Mouse (Mus musculus) hindbrain, embryonic 14.5 days (tissue): Measurements from ENCODE around the gene Lcn12. TPM values are rescaled to one million over a fixed set of nuclear protein-coding genes. Genes with fewer than 3 reads are reported as not detected.

Experiments used
- ATAC-seq: fragments of 200-750 bp; cut with Nextera tagmentation; 2 replicates; pipeline ENCODE4 v1.8.0; 2017; ENCODE audit warnings: moderate number of reproducible peaks, mild to moderate bottlenecking, moderate TSS enrichment, moderate library complexity; ENCODE audit not compliant: low FRiP score
- DNase-seq: peaks from one replicate; pipeline ENCODE4 v3.0.0-alpha.2; 2015; ENCODE audit warnings: low spot score
- H3K27ac ChIP-seq: fragments of 300-500 bp; sonication (generic); 2 replicates; pipeline ENCODE4 v1.5.1; 2014; ENCODE audit warnings: mild to moderate bottlenecking, moderate library complexity
- H3K27me3 ChIP-seq: fragments of 300-500 bp; sonication (generic); 2 replicates; pipeline ENCODE4 v1.6.1; 2014; ENCODE audit warnings: mild to moderate bottlenecking, low read length, mixed read lengths; ENCODE audit not compliant: control insufficient read depth, insufficient read depth
- H3K36me3 ChIP-seq: fragments of 300-500 bp; sonication (generic); replicated peaks from 2 replicates; pipeline ENCODE4 v1.6.1; 2014; ENCODE audit not compliant: control insufficient read depth, insufficient read depth
- H3K4me1 ChIP-seq: fragments of 300-500 bp; sonication (generic); replicated peaks from 2 replicates; pipeline ENCODE4 v1.6.1; 2014; ENCODE audit warnings: antibody characterized with exemption, low read length, mixed read lengths; ENCODE audit not compliant: control insufficient read depth, insufficient read depth
- H3K4me2 ChIP-seq: fragments of 300-500 bp; sonication (generic); replicated peaks from 2 replicates; pipeline ENCODE4 v1.6.1; 2014; ENCODE audit warnings: mild to moderate bottlenecking, moderate library complexity
- H3K4me3 ChIP-seq: fragments of 300-500 bp; sonication (generic); replicated peaks from 2 replicates; pipeline ENCODE4 v1.5.1; 2014; ENCODE audit warnings: mild to moderate bottlenecking, low read length
- H3K9ac ChIP-seq: fragments of 300-500 bp; sonication (generic); 2 replicates; pipeline ENCODE4 v1.6.1; 2014
- H3K9me3 ChIP-seq: fragments of 300-500 bp; sonication (generic); 2 replicates; pipeline ENCODE4 v1.6.1; 2016; ENCODE audit warnings: low read length; ENCODE audit not compliant: control insufficient read depth
- WGBS: fragments of 180-500 bp; shearing (Covaris S2); extraction: QIAGEN DNeasy Blood & Tissue Kit; methylation state at CpG from one replicate; pipeline ENCODE4 v1.1.7; 2014; 5-methylcytosine and 5-hydroxymethylcytosine counted together
- microRNA-seq: library from miRNA; unstranded; fragments of <30 nt; microRNA quantifications from one replicate; pipeline ENCODE4, GENCODE M21; 2016
- polyA plus RNA-seq: library from polyadenylated mRNA; unstranded; fragments of >200 nt; fragmentation: Nextera tagmentation; extraction: Ambion mirVana; gene quantifications from 2 replicates; pipeline ENCODE4 v1.2.1, GENCODE M21; 2014

The Lcn12 gene
- polyA plus RNA-seq, 1 experiment from 2014 or later, result not detected

DNA sequence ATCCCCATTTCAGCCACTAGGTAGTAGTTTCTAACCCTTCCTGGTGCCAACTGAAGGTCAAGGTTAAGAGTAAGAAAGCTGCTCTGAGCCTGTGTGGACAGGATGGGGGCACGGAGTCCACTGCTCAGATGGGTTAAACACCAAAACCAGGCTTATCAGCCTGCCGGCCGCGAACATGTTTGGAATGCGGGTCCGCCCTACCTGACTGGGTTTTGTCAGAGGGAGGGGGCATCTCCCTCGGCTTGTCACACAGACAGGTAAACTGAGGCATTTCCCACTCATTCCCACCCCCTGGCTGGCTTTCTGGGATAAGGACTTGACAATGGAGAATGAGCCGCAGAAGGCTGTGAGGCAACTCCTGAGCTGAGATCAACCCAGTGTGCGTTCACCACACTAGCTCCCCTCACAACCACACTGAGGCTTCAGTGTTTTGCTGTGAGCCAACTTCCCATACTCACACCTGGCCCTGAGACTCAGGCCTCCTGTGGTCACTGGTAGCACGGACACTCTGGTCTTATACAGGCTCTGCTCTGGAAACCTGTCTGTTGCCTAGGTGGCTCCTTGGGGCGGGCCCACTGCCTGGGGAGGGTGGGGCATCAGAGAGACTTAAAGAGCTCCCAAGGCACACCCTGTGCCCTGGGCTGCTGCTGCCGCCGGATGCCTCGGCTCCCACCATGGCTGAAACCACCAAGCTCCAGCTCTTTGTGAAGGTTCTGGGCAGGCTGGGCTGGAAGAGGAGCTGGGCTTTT lies 37.3 kb downstream of the Lcn12 start, which contains the start of gene Clic3:
Gene Clic3 (plus strand): TSS at position 634 of the 749 bp plus-strand sequence.
- DNase-seq (no peak), ATAC-seq (no peak)
- Histone ChIP-seq H3K27me3 (no peaks in the 10 kb centered on the region), H3K27ac (no peak within 1 kb of the TSS), H3K4me1 (peaks cover 16% of the 10 kb centered on the region), H3K9me3 (no peaks in the 10 kb centered on the region), H3K4me3 (no peak within 1 kb of the TSS), H3K4me2 (no peak within 1 kb of the TSS), H3K36me3 (peaks cover 17% of the 10 kb centered on the region), H3K9ac (no peak within 1 kb of the TSS)
- WGBS, result 74% methylated on average over 14 of the region's 14 CpGs

DNA sequence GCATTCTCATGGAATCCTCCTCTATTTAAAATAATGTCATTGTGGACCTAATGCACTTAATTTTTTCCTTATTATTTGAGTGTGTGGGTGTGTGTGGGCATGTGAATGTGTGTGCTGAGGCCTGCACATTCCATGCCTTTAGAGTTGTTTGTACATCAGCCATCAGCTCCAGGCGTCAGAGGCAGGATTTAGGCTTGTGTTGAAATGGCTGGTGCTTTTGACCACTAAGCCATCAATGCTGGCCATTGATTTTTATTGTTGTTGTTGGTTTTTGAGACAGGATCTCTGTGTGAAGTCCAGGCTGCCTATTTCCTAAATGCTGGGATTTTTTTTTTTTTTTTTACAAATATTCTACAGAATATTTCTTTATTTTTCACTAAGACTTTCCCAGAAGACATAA lies 40.8 kb downstream of the Lcn12 start:
- Histone ChIP-seq H3K4me3 (no peak overlapping the region), H3K9ac (no peak overlapping the region), H3K9me3 (no peaks in the 10 kb centered on the region), H3K27ac (no peak overlapping the region), H3K4me2 (no peak overlapping the region), H3K36me3 (peaks cover 24% of the 10 kb centered on the region), H3K27me3 (no peaks in the 10 kb centered on the region), H3K4me1 (no peaks in the 10 kb centered on the region)
- no peak for ATAC-seq
- 55% methylated on average over 1 of the region's 1 CpGs for WGBS
- DNase-seq, result no peak

DNA sequence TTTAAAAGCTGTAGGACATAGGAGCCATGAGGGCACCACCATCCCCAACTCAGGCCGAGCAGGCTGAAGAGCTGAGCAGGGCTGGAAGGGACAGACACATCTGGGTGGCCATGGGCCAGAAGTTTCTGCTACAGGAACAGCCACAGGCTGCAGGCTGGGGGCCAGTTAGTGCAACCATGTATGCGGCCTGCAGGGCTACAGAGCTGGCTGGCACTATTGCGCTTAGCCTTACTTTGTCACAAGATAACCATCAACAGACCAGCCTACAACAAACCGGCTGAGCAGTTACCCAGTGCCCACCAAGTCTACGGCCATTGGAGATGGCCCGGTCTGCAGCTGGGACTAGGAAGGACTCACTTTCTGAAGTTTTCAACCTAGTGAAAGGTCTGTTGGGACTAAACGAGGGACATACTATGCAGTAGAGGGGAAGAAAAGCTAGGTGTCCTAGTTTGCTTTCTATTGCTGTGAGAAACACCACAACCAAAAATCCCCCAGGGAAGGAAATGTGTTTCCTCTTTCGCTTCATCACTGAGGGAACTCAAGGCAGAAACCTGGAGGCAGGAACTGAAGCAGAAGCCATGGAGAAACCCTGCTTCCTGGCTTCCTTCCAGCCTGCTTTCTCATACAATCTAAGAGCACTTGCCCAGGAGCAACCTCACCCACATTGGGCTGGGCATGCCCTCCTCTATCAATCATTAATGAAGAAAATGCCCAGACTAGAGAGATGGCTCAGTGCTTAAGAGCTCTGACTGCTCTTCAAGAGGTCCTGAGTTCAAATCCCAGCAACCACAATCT lies 42.7 kb downstream of the Lcn12 start:
- Histone ChIP-seq H3K4me3 (no peak overlapping the region), H3K9me3 (no peaks in the 10 kb centered on the region), H3K27ac (no peak overlapping the region), H3K27me3 (no peaks in the 10 kb centered on the region), H3K4me2 (no peak overlapping the region), H3K4me1 (no peaks in the 10 kb centered on the region), H3K9ac (no peak overlapping the region), H3K36me3 (peaks cover 40% of the 10 kb centered on the region)
- no peak for ATAC-seq
- DNase-seq, result no peak
- WGBS, result 90% methylated on average over 8 of the region's 8 CpGs

DNA sequence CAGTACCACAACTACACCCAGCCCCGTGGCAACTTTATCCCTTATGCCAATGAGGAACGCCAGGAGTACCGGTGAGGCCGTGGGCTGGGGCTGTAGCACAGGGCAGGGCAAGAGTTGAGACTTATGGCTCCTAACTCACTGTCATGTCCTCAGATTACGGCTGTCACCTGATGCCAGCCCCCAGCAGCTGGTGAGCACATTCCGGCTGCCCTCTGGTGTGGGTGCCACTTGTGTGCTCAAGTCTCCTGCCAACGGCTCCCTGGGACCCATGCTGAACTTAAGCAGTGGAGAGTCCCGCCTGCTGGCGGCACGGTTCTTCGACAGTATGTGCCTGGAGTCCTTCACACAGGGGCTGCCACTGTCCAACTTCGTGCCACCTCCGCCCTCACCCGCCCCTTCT lies 51.0 kb downstream of the Lcn12 start:
- Histone ChIP-seq H3K9ac (no peak overlapping the region), H3K4me1 (no peaks in the 10 kb centered on the region), H3K4me3 (no peak overlapping the region), H3K4me2 (no peak overlapping the region), H3K9me3 (no peaks in the 10 kb centered on the region), H3K27me3 (no peaks in the 10 kb centered on the region), H3K36me3 (peaks cover 99% of the 10 kb centered on the region), H3K27ac (no peak overlapping the region)
- 93% methylated on average over 14 of the region's 14 CpGs for WGBS
- ATAC-seq (no peak), DNase-seq (no peak)

DNA sequence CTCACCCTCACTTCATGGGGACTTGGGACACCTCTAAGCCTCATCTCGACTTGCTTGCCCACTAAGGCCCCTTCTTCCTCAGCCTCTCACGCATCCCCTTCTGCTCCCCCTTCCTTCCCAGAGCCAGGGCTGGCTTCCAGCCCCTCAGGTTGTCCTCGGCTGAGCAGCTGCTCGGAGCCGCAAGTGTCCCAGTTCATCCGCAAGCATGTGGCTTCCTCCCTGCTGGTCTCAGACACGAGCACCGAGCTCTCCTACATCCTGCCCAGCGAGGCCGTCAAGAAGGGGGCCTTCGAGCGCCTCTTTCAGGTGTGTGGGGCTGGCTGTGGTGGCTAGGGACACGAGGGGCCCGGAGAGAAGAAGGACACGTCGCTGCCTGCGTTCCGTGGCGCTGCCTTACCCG lies 52.6 kb downstream of the Lcn12 start:
- peaks cover 99% of the 10 kb centered on the region for H3K36me3 ChIP-seq
- H3K4me1 ChIP-seq, result no peaks in the 10 kb centered on the region
- H3K9ac ChIP-seq, result no peak overlapping the region
- no peak overlapping the region for H3K4me2 ChIP-seq
- H3K27ac ChIP-seq, result no peak overlapping the region
- no peak for ATAC-seq
- no peak overlapping the region for H3K4me3 ChIP-seq
- DNase-seq, result no peak
- WGBS, result 92% methylated on average over 20 of the region's 20 CpGs
- H3K9me3 ChIP-seq, result no peaks in the 10 kb centered on the region
- no peaks in the 10 kb centered on the region for H3K27me3 ChIP-seq

Small RNA genes lying within 50 kb of the gene (microRNA-seq; reads per million reads assigned to microRNA genes)
- not detected for gene Mir3087

Other genes starting within 250 kb of the Lcn12 start
- gene AL732309.1, start 247.0 kb downstream of the Lcn12 start, polyA plus RNA-seq, result 2.9 and 5.3 TPM in 2 replicates
- 9.8 and 12.5 TPM in 2 replicates for gene Tmem203, start 238.5 kb downstream of the Lcn12 start, polyA plus RNA-seq
- gene Tprn, start 231.3 kb downstream of the Lcn12 start, polyA plus RNA-seq, result 13.4 and 14.7 TPM in 2 replicates
- gene Ssna1, start 221.5 kb downstream of the Lcn12 start, polyA plus RNA-seq, result 175 and 190 TPM in 2 replicates
- 113 and 114 TPM in 2 replicates for gene Anapc2, start 221.4 kb downstream of the Lcn12 start, polyA plus RNA-seq
- not detected in 2 replicates for gene Tmem210, start 205.8 kb downstream of the Lcn12 start, polyA plus RNA-seq
- not detected in 2 replicates for gene Lrrc26, start 204.0 kb downstream of the Lcn12 start, polyA plus RNA-seq
- gene Grin1, start 174.7 kb downstream of the Lcn12 start, polyA plus RNA-seq, result 57.2 and 68.4 TPM in 2 replicates
- 51.6 and 66.0 TPM in 2 replicates for gene Man1b1, start 161.6 kb downstream of the Lcn12 start, polyA plus RNA-seq
- 21.5 and 24.7 TPM in 2 replicates for gene Dpp7, start 137.6 kb downstream of the Lcn12 start, polyA plus RNA-seq
- 6.3 and 6.8 TPM in 2 replicates for gene Uap1l1, start 128.2 kb downstream of the Lcn12 start, polyA plus RNA-seq
- 10.0 and 10.8 TPM in 2 replicates for gene Sapcd2, start 121.6 kb downstream of the Lcn12 start, polyA plus RNA-seq
- 2.6 and 3.3 TPM in 2 replicates for gene Entpd2, start 98.0 kb downstream of the Lcn12 start, polyA plus RNA-seq
- 365 and 378 TPM in 2 replicates for gene Npdc1, start 94.6 kb downstream of the Lcn12 start, polyA plus RNA-seq
- 0.37 TPM in 1 of 2 replicates, not detected in the other for gene Fut7, start 70.6 kb downstream of the Lcn12 start, polyA plus RNA-seq
- 15.6 and 17.3 TPM in 2 replicates for gene Abca2, start 65.2 kb downstream of the Lcn12 start, polyA plus RNA-seq
- 2.2 and 2.6 TPM in 2 replicates for gene Clic3, start 37.1 kb downstream of the Lcn12 start, polyA plus RNA-seq
- 93.1 and 109 TPM in 2 replicates for gene Paxx, start 32.8 kb downstream of the Lcn12 start, polyA plus RNA-seq
- gene Ptgds, start 23.9 kb downstream of the Lcn12 start, polyA plus RNA-seq, result 230 and 390 TPM in 2 replicates
- 116 and 118 TPM in 2 replicates for gene Fbxw5, start 6.8 kb upstream of the Lcn12 start, polyA plus RNA-seq
- 4.1 and 5.5 TPM in 2 replicates for gene C8g, start 7.8 kb upstream of the Lcn12 start, polyA plus RNA-seq
- 15.6 and 16.3 TPM in 2 replicates for gene Traf2, start 53.0 kb upstream of the Lcn12 start, polyA plus RNA-seq
- gene Edf1, start 63.9 kb upstream of the Lcn12 start, polyA plus RNA-seq, result 353 and 366 TPM in 2 replicates
- 1.3 and 1.7 TPM in 2 replicates for gene Mamdc4, start 80.9 kb upstream of the Lcn12 start, polyA plus RNA-seq
- gene Phpt1, start 81.3 kb upstream of the Lcn12 start, polyA plus RNA-seq, result 171 and 187 TPM in 2 replicates
- gene Ajm1, start 87.8 kb upstream of the Lcn12 start, polyA plus RNA-seq, result 10.8 and 12.7 TPM in 2 replicates
- 59.0 and 61.6 TPM in 2 replicates for gene Rabl6, start 114.6 kb upstream of the Lcn12 start, polyA plus RNA-seq
- 0.26 and 0.44 TPM in 2 replicates for gene Ccdc183, start 123.8 kb upstream of the Lcn12 start, polyA plus RNA-seq
- 52.5 and 53.5 TPM in 2 replicates for gene Tmem141, start 128.1 kb upstream of the Lcn12 start, polyA plus RNA-seq
- 3.9 and 4.0 TPM in 2 replicates for gene Fcna, start 134.1 kb upstream of the Lcn12 start, polyA plus RNA-seq
- not detected in 2 replicates for gene Lcn8, start 159.2 kb upstream of the Lcn12 start, polyA plus RNA-seq
- not detected in 2 replicates for gene Lcn5, start 164.0 kb upstream of the Lcn12 start, polyA plus RNA-seq
- gene Lcn6, start 182.9 kb upstream of the Lcn12 start, polyA plus RNA-seq, result not detected in 2 replicates
- not detected in 2 replicates for gene Lcn10, start 188.8 kb upstream of the Lcn12 start, polyA plus RNA-seq
- not detected in 2 replicates for gene Obp2a, start 206.1 kb upstream of the Lcn12 start, polyA plus RNA-seq
- 145 and 153 TPM in 2 replicates for gene Bmyc, start 212.8 kb upstream of the Lcn12 start, polyA plus RNA-seq
- not detected in 2 replicates for gene Obp2b, start 243.1 kb upstream of the Lcn12 start, polyA plus RNA-seq